Mouse (Mus musculus) retina, postnatal 1 day (tissue): ENCODE results near the gene Ggact.

Experiments used
- DNase-seq: peaks from one replicate; pipeline ENCODE4 v3.0.0-alpha.2; 2012

The Ggact gene

DNA sequence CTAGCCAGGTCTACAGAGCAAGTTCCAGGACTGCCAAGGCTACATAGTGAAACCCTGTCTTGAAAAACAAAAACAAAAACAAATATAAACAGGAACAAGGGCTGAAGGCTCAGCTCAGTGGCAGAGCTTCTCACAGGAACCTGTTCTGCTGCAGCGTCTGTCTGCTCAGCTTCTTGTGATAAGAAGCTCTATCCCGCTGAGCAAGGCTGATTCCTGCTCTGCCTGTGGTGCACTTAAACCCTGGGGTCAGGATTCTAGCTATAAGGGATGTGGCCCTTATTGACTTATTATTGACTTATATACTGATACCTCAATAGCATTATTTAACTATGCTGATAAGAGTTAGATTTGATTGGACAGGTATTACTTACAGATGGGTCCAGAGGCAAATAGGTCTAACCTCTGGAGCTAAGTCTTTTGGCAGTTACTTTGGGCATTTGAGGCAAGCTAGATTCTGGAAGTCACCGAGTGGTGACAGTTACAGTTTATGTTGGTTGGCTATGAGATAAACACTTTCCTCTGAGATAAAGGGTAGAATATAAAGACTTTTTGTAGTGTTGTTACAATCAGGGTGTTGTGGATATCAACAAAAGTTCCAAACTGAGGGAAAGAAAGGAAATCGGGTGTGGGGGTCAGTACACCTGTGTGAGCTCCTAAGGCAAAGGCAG, 48.0 kb downstream of the Ggact start:
- DNase-seq: no peak

GRCm38 (mm10) chr14:122862623-122863022, 50.9 kb downstream of the Ggact start:
- peak; percentile 93 for DNase-seq

GRCm38 (mm10) chr14:122859792-122860191, 53.8 kb downstream of the Ggact start:
- no peak for DNase-seq

DNA sequence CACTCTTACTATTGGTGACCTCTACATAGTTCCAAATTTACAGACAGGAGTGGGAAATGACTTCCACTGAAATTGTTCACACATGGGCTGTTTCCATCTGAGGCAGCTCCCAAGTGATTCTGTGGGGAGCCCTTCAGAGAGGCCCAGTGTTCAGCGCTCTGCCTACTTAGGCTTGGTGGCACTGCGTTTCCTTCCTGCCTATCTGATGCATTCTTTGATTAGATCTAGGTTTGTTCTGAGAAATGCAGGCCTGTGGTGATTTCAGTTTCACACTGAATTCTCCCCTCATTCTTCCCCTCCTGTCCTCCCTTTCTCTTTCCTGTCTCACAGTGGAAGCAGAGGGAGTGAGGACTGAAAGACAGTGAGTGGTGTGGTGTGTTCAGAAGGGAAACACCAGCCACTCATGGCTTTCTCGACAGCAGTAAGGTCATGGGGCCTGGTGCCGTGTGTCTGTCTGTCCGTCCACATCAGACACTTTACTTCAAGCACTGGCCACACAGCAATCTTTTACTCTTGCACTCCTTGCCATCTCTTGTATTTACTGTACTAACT, 61.0 kb downstream of the Ggact start:
- no peak for DNase-seq

DNA sequence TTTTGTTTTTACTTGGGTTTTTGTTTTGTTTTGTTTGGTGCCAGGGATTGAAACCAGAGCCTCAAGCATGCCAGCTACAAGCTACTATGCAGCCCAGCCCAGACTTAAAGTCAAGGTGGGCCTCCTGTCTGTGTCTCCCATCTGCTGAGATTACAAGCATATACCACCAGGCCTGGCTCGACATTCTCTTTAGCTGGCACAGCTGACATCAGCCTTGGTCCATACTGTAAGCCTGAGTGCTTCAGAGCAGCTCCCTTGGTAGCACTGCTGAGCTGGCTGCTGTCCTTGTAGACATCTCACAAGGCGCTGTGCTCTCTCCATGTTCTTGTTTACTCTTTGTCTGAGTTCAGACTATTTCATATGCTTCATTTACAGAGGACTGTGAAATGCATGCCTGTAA, 76.5 kb downstream of the Ggact start:
- peak; percentile 16 for DNase-seq

- peak; percentile 73 for DNase-seq
Observed at GRCm38 (mm10) chr14:122836221-122836620, 77.3 kb downstream of the Ggact start.

GRCm38 (mm10) chr14:122835487-122836190, 77.9 kb downstream of the Ggact start:
- DNase-seq: no peak

DNA sequence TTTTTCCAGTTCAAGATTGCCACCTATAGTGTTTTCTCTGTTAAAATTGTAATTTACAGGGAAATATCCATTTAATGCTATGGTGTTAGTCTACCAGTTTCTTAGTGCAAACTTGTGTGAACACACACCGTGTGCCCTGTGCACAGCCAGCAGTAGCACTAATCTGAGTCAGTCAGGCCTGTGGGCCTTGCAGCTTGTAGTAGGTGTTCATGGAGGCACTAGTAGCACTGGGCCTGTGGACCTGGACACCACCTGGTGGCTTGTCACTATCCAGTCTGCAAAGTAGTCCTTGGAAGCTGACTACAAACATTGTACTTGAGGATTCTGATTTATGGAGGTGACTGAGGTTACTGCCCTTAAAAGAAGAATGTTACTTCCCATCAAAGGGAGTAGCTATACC, 78.8 kb downstream of the Ggact start:
- DNase-seq: no peak

DNA sequence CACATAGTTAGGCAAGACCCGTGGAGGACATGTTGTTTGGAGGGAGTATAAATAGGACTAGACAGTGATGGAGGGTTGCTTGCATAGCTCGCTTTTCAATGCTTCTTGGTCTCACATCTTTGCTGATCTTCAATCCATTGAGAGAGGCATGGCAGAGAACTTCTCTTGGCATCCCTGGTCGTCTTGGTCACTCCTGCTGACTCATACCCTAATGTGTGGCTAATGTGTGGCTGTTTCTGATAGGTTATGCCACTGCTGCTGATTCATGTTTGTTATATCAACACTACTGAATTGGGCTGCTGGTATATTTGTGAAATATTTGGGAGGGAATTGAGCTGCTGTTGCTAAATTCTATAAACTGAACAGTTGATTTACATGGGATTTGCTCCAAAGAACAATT, 79.9 kb downstream of the Ggact start:
- DNase-seq: no peak

DNA sequence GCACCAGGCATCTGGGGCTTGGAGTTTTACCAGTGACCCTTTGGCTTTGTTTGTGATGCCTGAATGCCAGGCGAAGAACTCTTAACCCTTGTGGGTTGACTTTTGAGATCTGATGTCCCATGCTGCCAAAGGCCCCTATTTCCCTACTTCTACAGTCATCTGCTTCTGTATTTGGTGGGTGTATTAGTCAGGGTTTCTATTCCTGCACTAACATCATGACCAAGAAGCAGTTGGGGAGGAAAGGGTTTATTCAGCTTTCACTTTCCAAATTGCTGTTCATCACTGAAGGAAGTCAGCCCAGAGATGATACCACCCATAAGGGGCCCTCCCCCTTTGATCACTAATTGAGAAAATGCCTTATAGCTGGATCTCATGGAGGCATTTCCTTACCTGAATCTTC, 83.1 kb downstream of the Ggact start:
- DNase-seq: no peak

GRCm38 (mm10) chr14:122825464-122825863, 88.1 kb downstream of the Ggact start:
- DNase-seq: no peak

DNA sequence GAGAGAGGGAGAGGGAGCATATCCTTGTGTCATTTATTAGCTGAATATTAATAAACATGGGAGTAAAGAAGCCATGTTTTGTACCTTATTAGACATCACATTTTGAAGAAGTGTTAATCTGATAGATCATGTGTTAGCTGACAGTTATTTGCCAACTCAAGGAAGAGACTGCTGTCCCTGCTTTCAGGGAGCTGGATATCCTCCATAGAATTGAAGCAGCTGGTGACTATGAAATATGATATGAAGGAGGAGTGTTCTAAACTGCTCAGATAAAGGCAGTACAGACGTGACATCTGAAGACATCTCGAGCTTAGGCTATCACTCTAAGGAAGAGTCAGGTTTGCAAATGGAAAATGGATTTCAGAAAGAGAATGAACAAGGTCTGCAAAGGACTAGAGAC, 89.8 kb downstream of the Ggact start:
- DNase-seq: no peak

GRCm38 (mm10) chr14:122821002-122821401, 92.6 kb downstream of the Ggact start:
- DNase-seq: no peak

DNA sequence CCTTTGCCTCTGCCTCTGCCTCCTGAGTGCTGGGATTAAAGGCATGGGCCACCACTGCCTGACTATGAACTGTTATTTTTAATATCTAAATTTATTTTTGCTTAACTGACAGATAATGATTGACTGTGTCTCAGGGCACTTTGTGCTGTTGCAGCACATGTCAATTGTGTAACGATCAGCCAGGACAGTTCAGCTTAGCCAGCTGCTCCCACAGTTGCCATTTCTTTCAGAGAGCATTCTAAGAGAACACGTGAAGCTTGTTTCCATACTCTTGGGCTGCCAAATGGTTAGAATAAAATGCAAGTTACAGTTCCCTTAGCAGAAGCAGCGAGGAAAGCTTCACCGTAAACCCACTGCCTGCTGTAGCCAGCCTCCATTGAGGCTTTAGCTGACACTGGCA, 113.3 kb downstream of the Ggact start:
- DNase-seq: no peak

DNA sequence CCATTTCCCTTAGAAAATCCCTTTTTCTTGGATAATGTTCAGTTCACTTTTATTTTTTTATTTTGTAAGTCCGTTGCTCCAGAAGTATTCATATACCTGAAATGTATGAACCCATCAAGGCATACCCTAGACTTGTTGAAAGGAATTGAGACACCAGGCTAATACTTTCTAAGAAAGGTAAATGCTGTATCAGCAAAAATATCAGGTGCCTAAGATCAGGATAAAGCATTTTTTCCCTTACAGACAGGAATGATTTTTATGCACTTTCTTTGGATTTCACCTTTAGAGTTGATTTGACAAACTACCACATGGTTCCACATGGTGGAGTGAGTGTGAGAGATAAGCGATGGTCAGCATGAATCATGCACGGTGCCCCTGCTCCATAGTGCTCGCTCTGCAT, 120.2 kb downstream of the Ggact start:
- DNase-seq: no peak

DNA sequence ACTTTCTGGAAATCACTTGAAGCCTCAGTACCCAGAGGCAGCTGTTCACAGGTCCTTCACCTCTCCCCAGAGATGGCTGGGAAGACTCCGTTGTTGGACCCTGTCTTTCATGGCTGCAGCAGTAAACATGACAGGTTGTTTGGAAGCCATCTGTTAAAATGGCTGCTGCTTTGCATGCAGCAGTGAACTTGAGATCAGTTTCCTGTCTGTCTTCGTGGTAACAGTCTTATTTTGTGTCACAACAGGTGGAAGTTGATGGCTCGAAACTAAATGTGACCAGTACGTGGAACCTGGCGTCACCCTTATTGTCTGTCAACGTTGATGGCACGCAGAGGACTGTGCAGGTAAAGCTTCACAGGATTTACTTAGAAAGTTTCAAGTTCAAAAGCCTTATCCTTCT, 123.4 kb downstream of the Ggact start:
- no peak for DNase-seq

DNA sequence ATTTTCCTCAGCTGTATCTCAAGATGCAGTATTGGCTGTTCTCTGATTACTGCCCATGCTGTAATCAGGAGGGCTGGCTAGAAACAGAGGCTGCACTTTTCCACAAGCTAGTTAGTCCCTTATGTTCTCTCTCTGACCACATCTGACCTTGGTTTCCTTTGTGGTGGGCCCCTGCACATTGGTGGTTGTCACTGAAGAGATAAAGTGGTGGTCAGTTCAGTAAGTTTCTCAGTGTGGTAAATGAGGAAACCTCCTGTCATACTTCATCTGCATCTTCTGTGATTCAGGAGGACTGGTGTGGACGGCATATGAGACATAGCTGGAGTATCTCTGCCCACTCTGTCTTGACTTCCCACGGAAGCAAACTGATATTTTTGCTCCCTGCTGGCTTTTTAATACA, 125.4 kb downstream of the Ggact start:
- DNase-seq: no peak

GRCm38 (mm10) chr14:122784701-122785100, 128.9 kb downstream of the Ggact start:
- DNase-seq: no peak

DNA sequence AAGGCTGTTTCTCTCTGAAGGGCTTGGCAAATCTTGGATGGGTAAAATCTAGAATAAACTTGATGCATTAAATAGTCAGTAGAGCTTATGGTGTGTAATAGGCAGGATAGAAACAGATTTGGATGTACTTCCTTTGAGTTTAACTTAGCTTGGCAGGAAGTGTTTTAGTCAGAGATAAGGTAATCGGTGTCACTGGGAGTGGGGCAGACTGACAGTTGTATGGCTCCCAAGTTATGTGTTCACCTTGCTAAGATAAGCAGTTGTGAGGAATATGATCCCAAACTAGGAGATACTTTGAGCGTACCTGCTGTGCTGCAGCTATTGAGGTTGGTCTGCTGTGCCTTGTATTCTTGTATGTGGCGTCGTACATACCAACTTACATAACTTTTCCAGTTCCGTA, 147.1 kb downstream of the Ggact start:
- no peak for DNase-seq
